Mouse (Mus musculus) common myeloid progenitor, adult 5-6 weeks (primary cell): ENCODE data around the gene Creb5. TPM values are rescaled to one million over a fixed set of nuclear protein-coding genes. Genes with fewer than 3 reads are reported as not detected.

ENCODE experiments used
- ATAC-seq: replicated peaks from 2 replicates; pipeline ENCODE4 v1.8.0; 2016; ENCODE audit warnings: low read depth, mild to moderate bottlenecking, moderate TSS enrichment, inconsistent platforms; ENCODE audit not compliant: poor library complexity, severe bottlenecking
- total RNA-seq: library from RNA; stranded (forward); fragments of 200-1000, 187-1606 nt; gene quantifications from 2 replicates; pipeline ENCODE4 v1.2.3, GENCODE M21; 2017

The Creb5 gene
- total RNA-seq, 1 experiment from 2014 or later, result 0.50 TPM

GRCm38 (mm10) chr6:53662858-53663833 is 376.1 kb downstream of the Creb5 start:
- 0 out of 2 replicates have a peak, but pooled peaks have one; percentile 18 for ATAC-seq

DNA sequence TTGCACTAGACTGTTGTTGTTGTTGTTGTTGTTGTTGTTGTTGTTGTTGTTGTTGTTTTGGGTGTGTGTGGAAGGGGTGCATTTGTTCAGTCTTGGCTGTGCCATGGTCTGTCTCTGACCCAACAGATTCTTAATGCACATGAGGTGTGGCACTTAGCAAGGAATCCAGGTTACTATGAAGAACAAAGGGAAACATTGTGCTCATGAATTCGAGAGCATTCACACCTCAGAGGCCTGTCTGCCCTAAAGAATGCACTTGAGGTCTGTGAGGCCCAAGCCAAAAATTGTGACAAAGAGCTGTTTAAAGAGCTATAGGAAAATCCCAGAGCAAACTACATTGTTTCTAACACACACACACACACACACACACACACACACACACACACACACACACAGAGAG is 377.7 kb downstream of the Creb5 start:
- ATAC-seq, result no peak

DNA sequence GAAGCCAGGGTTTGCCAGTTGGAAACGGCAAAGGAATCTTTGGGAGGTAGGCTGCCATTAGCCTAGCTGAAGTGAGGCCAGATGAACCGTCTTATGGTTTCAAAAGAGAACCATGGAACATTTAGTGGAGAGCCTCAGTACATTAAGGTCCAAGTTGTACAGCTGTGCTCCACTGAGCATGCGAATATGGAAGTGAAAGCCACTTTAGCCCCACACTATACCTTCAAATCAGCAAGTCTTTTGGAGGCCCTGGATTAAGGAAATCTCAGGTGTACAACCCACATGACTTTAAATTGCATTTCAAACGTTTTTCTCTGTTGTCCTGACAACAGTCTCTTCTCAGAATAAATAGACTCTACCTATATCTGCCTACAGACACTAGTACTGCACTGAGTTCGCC is 379.4 kb downstream of the Creb5 start:
- no peak for ATAC-seq

DNA sequence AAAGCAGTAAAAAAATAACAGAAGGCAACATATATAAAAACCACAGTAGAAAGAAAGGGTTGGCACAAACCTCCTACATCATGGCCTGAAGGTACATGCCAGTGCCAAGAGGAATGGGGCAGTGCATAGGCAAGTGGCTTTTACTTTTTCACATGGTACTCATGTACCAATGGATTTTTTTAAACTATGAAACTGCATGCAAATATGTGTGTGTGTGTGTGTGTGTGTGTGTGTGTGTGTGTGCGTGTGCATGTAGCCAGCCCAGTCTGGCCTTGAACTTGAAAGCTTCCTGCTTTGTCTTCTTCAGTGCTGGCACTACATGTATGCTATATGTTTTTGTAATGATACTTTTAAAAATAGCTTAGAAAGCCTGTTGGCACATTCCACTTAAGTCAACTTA is 391.2 kb downstream of the Creb5 start:
- no peak for ATAC-seq

- ATAC-seq, result no peak
These were observed 393.0 kb downstream of the Creb5 start for GRCm38 (mm10) chr6:53680046-53680445.

GRCm38 (mm10) chr6:53684416-53684815 is 397.3 kb downstream of the Creb5 start:
- no peak for ATAC-seq

- ATAC-seq, result no peak
These were observed 398.3 kb downstream of the Creb5 start for GRCm38 (mm10) chr6:53685323-53685722.

- ATAC-seq, result no peak
These were observed 401.9 kb downstream of the Creb5 start for GRCm38 (mm10) chr6:53688762-53689477.

DNA sequence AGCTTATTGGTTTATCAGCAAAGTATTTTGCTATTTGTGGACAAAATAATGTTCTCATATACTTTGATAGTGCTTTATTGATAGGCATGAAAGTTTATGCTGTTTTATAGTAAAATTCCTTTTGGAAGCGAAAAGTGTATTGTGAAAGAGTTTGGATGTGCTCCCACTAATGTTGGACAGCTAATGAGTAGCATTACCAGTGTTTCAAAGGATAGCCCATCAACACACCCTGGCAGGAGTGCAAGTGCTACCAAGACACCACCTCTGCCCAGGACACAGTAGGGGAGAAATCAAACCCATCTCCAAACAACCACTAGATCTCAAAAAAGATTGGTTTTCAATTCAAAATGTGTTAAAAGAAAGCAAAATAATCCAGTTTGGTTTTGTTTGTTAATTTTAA is 403.9 kb downstream of the Creb5 start:
- no peak for ATAC-seq

- no peak for ATAC-seq
These were observed 408.1 kb downstream of the Creb5 start for GRCm38 (mm10) chr6:53695216-53695615.

- no peak for ATAC-seq
These were observed 409.4 kb downstream of the Creb5 start for GRCm38 (mm10) chr6:53696471-53696870.

DNA sequence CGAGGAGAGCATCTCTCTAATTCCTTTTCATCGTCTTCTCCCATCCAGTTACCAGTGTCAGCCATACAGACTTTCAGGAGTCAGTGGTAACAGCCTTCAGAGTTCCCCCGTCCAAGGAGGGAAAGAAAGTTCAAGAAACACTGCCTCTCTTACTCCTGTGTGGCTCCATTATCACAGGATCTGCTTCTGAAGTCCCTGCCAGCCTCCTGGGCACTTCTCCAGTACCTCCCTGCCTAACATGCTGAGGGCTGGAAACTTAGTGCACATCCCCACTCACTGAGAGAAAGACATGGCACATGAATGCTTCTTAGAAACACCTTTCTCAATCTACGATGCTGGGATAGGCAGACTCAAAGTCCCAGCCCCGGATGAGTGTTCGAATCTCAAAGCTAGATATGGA is 409.9 kb downstream of the Creb5 start:
- ATAC-seq, result no peak

DNA sequence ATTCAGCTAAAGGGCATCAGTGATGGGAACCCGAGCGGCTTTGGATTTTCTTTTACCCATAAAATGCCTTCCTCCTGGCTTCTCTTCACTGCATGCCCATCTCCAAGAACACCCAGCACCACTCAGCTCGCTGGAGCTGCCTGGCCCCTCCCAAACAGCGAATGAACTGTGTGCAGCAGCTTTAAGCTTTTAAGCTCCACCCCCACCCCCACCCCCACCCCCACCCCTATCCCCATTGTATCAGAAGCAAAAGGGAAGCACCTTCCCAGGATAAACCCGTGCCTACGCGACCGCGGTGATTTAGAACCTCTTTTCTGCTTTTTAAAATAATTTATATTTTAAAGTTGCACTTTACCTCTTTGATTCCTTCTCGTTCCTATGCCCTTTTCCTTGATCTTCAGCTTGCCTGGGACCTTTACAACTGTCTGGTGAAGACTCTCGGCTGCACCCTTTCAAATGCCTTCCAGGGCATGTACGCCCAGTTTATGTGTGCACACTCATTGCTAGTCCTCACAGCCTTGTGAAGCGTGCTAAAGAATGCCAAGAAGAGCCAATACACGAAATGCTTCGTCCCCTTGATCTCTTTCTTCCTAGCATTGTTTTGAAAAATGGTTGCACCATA is 411.2 kb downstream of the Creb5 start:
- no peak for ATAC-seq

DNA sequence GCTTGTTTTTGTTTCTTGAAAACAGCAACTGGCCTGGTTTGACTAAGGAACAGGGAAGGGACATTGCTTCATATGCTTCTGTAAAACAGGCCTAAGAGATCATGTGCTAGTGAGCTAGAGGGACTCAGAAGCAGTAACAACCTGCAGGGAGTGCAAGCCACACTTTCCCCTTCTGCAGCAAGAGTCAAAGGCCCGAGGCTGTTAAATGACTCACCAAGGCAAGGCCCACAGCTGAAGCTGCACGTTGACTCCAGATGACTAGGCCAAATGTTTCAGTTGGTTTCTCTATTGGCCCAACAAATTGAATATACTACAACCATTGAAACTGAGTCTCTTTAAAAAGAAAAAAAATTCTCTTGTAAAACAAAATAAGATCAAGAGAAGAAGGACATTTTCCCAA is 417.4 kb downstream of the Creb5 start:
- no peak for ATAC-seq

GRCm38 (mm10) chr6:53706604-53707330 is 419.7 kb downstream of the Creb5 start:
- ATAC-seq, result no peak

DNA sequence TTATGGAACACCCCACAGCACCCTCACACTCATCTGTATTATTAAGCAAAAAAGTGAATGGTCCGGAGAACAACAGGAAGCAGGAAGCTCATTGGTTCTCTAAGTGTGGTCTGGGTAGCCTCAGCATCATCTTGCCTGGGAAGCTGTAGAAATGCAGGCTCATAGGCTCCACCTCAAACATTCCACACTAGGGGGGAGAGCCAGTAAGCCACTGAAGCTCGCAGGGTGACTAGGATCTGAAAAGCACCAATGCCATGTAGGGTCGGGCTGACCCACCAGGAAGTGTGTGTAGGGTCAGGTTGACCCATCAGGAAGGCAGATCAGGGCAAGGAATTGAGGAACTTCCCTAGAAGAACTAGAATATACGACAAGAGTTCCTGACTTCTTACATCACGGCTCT is 420.7 kb downstream of the Creb5 start:
- peak; percentile 75 for ATAC-seq

- no peak for ATAC-seq
These were observed 422.8 kb downstream of the Creb5 start for GRCm38 (mm10) chr6:53709694-53710442.

DNA sequence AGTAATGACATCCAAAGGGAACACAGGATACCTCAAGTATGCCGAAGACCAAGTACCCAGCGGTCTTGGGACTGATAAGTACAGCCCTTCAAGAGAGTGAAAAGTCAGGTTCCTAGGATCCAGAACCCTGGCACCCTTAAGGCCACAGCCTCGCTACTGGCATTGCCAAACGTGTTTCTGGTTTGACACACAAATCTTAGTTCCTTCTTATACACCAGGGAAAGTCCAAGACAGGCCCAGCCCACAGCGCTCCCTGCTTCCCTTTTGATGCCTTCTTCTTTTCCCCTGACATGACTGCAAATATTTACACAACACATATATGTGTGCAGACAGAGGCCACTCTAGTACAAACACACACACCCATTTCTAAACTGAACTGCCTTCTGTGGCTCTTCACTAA is 423.5 kb downstream of the Creb5 start:
- no peak for ATAC-seq

- ATAC-seq, result peak; percentile 99
These were observed 426.1 kb downstream of the Creb5 start for GRCm38 (mm10) chr6:53713152-53713551.
